Mouse (Mus musculus) midbrain, embryonic 15.5 days (tissue): ENCODE measurements around the gene Mgrn1. TPM values are rescaled to one million over a fixed set of nuclear protein-coding genes. Genes with fewer than 3 reads are reported as not detected.
A peak's percentile ranks its signal among the peaks of the same experiment; 100 is the strongest.

Source experiments
- ATAC-seq: fragments of 200-750 bp; cut with Nextera tagmentation; replicated peaks from 2 replicates; pipeline ENCODE4 v1.8.0; 2017; ENCODE audit warnings: moderate TSS enrichment
- H3K27ac ChIP-seq: fragments of 300-500 bp; sonication (generic); 2 replicates; pipeline ENCODE4 v1.5.1; 2015; ENCODE audit warnings: mild to moderate bottlenecking, inconsistent platforms
- H3K27me3 ChIP-seq: fragments of 300-500 bp; sonication (generic); replicated peaks from 2 replicates; pipeline ENCODE4 v1.6.1; 2015; ENCODE audit warnings: inconsistent platforms
- H3K36me3 ChIP-seq: fragments of 300-500 bp; sonication (generic); replicated peaks from 2 replicates; pipeline ENCODE4 v1.6.1; 2015; ENCODE audit warnings: inconsistent platforms
- H3K4me1 ChIP-seq: fragments of 300-500 bp; sonication (generic); 2 replicates; pipeline ENCODE4 v1.6.1; 2015; ENCODE audit warnings: inconsistent platforms
- H3K4me2 ChIP-seq: fragments of 300-500 bp; sonication (generic); 2 replicates; pipeline ENCODE4 v1.6.1; 2015; ENCODE audit warnings: inconsistent platforms, mild to moderate bottlenecking, moderate library complexity
- H3K4me3 ChIP-seq: fragments of 300-500 bp; sonication (generic); 2 replicates; pipeline ENCODE4 v1.5.1; 2015; ENCODE audit warnings: mild to moderate bottlenecking, inconsistent platforms
- H3K9ac ChIP-seq: fragments of 300-500 bp; sonication (generic); 2 replicates; pipeline ENCODE4 v1.6.1; 2015; ENCODE audit warnings: mild to moderate bottlenecking, inconsistent platforms
- H3K9me3 ChIP-seq: fragments of 300-500 bp; sonication (generic); 2 replicates; pipeline ENCODE4 v1.6.1; 2016; ENCODE audit warnings: inconsistent platforms
- whole genome bisulfite sequencing: fragments of 180-500 bp; shearing (Covaris S2); methylation state at CpG from one replicate; pipeline ENCODE4 v1.1.7; 2015; ENCODE audit warnings: mixed read lengths; 5-methylcytosine and 5-hydroxymethylcytosine counted together
- polyA plus RNA-seq: library from polyadenylated mRNA; unstranded; fragments of >200 nt; fragmentation: Nextera tagmentation; extraction: Ambion mirVana; gene quantifications from 2 replicates; pipeline ENCODE4 v1.2.1, GENCODE M21; 2015

The Mgrn1 gene
- polyA plus RNA-seq, 1 experiment from 2014 or later = 124 TPM

GRCm38 (mm10) chr16:4866101-4866695 is 19.9 kb upstream of the Mgrn1 start:
- no peaks in the 10 kb centered on the region for H3K36me3 ChIP-seq
- 88% methylated on average over 7 of the region's 7 CpGs for WGBS
- H3K9me3 ChIP-seq = no peaks in the 10 kb centered on the region
- H3K9ac ChIP-seq = no peak overlapping the region
- no peak for ATAC-seq
- no peak overlapping the region for H3K4me2 ChIP-seq
- H3K4me3 ChIP-seq = no peak overlapping the region
- no peak overlapping the region for H3K27ac ChIP-seq
- H3K27me3 ChIP-seq = no peaks in the 10 kb centered on the region
- H3K4me1 ChIP-seq = no peaks in the 10 kb centered on the region

GRCm38 (mm10) chr16:4870490-4870889 is 15.6 kb upstream of the Mgrn1 start:
- Histone ChIP-seq H3K4me2 (no peak overlapping the region), H3K27me3 (no peaks in the 10 kb centered on the region), H3K9ac (no peak overlapping the region), H3K4me3 (no peak overlapping the region), H3K9me3 (no peaks in the 10 kb centered on the region), H3K4me1 (no peaks in the 10 kb centered on the region), H3K27ac (no peak overlapping the region), H3K36me3 (0 out of 2 replicates have a peak, but pooled peaks cover 3% of the 10 kb centered on the region)
- no peak for ATAC-seq
- WGBS = 90% methylated on average over 5 of the region's 5 CpGs

GRCm38 (mm10) chr16:4871926-4872325 is 14.1 kb upstream of the Mgrn1 start:
- H3K9me3 ChIP-seq = no peaks in the 10 kb centered on the region
- H3K4me2 ChIP-seq = no peak overlapping the region
- peaks cover 3% of the 10 kb centered on the region; the same call in 1 of the 2 replicates for H3K36me3 ChIP-seq
- H3K4me1 ChIP-seq = peaks cover 10% of the 10 kb centered on the region; the same call in 1 of the 2 replicates
- WGBS = 90% methylated on average over 2 of the region's 2 CpGs
- no peak for ATAC-seq
- H3K27ac ChIP-seq = no peak overlapping the region
- H3K4me3 ChIP-seq = no peak overlapping the region
- no peak overlapping the region for H3K9ac ChIP-seq
- H3K27me3 ChIP-seq = no peaks in the 10 kb centered on the region

DNA sequence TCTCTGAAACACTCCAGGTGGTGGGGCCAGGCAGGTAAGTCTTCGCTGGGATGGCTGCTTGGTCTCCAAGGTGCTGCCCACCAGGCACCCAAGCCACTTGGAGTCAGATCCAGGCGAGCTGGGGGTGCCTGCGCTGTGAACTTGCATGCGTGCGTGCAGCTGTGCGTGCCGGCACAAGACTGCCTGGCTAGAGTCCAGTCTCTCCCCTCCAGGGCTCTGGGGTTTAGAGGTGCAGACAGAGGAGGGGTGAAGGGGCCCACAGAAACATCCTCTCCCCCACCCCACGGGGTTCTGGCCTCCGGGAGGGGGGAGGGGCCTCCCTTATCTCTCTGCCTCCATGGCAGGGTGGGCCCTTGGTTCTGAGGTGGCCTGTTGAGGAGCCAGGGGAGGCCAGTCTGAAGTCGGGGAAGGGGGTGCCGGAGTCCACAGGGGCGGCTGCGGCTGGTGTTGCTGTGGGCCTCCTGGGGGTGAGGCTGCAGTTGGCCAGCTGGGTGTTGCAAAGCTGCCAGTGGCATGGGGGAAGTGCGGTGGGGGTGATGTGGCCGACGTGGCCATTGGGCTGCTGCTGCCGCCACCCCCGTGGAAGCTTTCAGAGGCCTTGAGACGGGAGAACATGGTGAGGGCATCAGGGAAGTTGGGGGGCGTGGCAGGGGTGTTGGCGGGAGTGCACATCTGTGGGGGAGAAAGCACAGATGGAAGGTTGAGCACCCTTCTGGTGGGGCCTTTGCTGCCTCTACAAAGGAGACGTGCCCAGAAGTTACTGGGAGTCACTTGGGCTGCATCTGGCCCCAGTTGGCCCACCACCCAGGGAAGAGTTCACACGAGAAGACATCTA is 10.6 kb upstream of the Mgrn1 start:
- 89% methylated on average over 23 of the region's 23 CpGs for WGBS
- H3K4me3 ChIP-seq = no peak overlapping the region
- no peaks in the 10 kb centered on the region for H3K9me3 ChIP-seq
- no peak for ATAC-seq
- H3K36me3 ChIP-seq = peaks cover 3% of the 10 kb centered on the region; the same call in 1 of the 2 replicates
- peaks cover 29% of the 10 kb centered on the region for H3K4me1 ChIP-seq
- no peak overlapping the region for H3K9ac ChIP-seq
- no peaks in the 10 kb centered on the region for H3K27me3 ChIP-seq
- no peak overlapping the region for H3K27ac ChIP-seq
- H3K4me2 ChIP-seq = no peak overlapping the region

DNA sequence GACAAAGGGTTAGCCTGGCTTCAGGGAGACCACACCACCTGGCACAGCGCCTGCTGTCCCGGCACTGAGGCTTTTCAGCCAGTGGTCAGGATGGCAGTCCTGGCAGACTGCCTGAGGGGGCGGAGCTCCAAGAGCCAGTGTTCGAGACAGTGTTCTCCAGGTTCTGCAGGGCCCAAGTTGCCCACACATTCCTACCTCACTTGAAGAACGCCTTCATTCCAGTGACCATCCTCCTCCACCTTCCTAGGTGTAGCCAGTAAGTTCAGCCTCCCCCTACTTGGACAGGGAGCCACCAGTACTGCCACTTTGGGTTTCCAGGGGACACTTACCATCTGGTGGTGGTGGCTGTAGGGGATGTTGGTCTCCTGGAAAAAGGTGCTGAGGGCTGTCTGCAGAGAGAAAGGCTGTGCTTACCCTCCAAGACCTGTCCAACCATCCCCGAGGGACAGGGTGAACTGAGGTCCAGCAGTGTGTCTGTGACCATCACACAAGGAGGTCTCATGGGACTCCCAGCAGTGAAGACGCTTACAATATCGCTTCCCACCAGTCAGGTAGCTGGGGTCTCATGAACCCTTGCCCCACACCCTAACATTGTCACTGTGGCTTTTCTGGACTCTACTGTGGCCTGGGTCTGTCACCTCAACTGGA is 9.9 kb upstream of the Mgrn1 start:
- no peak for ATAC-seq
- H3K9me3 ChIP-seq = no peaks in the 10 kb centered on the region
- H3K27me3 ChIP-seq = no peaks in the 10 kb centered on the region
- H3K9ac ChIP-seq = no peak overlapping the region
- no peak overlapping the region for H3K4me3 ChIP-seq
- H3K4me2 ChIP-seq = no peak overlapping the region
- 75% methylated on average over 8 of the region's 8 CpGs for WGBS
- no peak overlapping the region for H3K27ac ChIP-seq
- H3K4me1 ChIP-seq = peaks cover 31% of the 10 kb centered on the region
- H3K36me3 ChIP-seq = peaks cover 3% of the 10 kb centered on the region; the same call in 1 of the 2 replicates

DNA sequence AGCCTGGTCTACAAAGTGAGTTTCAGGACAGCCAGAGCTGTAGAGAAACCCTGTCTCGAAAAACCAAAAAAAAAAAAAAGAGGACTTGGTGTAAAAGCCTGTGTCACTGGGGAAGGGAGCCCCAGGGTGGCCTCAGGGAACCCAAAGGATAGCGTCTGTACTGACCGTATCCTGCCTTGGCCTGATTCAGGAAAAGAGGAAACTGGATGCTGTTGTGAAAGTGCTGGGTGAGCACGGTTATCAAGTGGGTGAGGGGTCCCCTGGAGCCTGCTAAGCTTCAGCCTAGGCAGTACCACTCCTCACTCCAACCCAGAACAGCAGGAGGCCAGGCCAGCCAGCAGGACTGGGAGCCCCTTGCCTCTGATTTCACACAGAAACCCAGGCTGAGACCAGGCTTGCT is 8.9 kb upstream of the Mgrn1 start:
- peaks cover 3% of the 10 kb centered on the region; the same call in 1 of the 2 replicates for H3K36me3 ChIP-seq
- H3K9ac ChIP-seq = no peak overlapping the region
- no peak overlapping the region for H3K27ac ChIP-seq
- no peaks in the 10 kb centered on the region for H3K27me3 ChIP-seq
- WGBS = 94% methylated on average over 4 of the region's 4 CpGs
- H3K9me3 ChIP-seq = no peaks in the 10 kb centered on the region
- no peak for ATAC-seq
- no peak overlapping the region for H3K4me3 ChIP-seq
- H3K4me1 ChIP-seq = peaks cover 41% of the 10 kb centered on the region
- H3K4me2 ChIP-seq = peak overlapping the region; percentile 70; the same call in 1 of the 2 replicates

DNA sequence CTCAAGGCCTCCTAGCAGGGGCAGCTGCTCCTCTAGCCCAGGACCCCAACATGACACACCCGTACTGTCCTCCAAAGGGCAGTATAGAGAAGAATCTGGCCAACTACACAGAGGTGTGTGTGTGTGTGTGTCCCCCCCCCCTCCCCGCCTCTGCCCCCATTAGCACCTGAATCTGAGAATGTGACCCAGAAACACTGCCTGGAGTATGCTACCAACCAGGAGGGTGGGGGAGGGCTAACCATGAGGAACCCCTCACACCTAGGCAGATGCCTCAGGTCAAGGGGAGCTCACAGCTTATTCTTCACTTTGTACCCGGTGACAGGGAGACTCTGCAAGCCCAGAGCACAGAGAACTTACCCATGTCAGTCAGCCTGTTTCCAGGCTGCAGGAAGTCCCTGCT is 8.3 kb upstream of the Mgrn1 start:
- Histone ChIP-seq H3K9ac (no peak overlapping the region), H3K27ac (no peak overlapping the region), H3K4me3 (peak overlapping the region; percentile 93), H3K9me3 (no peaks in the 10 kb centered on the region), H3K36me3 (peaks cover 3% of the 10 kb centered on the region; the same call in 1 of the 2 replicates), H3K27me3 (no peaks in the 10 kb centered on the region), H3K4me2 (peak overlapping the region; percentile 70), H3K4me1 (peaks cover 41% of the 10 kb centered on the region)
- no peak for ATAC-seq
- WGBS = 79% methylated on average over 3 of the region's 3 CpGs

GRCm38 (mm10) chr16:4878192-4878885 is 7.7 kb upstream of the Mgrn1 start:
- Histone ChIP-seq H3K27me3 (no peaks in the 10 kb centered on the region), H3K36me3 (peaks cover 3% of the 10 kb centered on the region; the same call in 1 of the 2 replicates), H3K27ac (peak overlapping the region; percentile 99), H3K9ac (peak overlapping the region; percentile 79), H3K4me2 (peak overlapping the region; percentile 70), H3K9me3 (no peaks in the 10 kb centered on the region), H3K4me3 (peak overlapping the region; percentile 93), H3K4me1 (peaks cover 41% of the 10 kb centered on the region)
- no peak for ATAC-seq
- 35% methylated on average over 5 of the region's 5 CpGs for WGBS

DNA sequence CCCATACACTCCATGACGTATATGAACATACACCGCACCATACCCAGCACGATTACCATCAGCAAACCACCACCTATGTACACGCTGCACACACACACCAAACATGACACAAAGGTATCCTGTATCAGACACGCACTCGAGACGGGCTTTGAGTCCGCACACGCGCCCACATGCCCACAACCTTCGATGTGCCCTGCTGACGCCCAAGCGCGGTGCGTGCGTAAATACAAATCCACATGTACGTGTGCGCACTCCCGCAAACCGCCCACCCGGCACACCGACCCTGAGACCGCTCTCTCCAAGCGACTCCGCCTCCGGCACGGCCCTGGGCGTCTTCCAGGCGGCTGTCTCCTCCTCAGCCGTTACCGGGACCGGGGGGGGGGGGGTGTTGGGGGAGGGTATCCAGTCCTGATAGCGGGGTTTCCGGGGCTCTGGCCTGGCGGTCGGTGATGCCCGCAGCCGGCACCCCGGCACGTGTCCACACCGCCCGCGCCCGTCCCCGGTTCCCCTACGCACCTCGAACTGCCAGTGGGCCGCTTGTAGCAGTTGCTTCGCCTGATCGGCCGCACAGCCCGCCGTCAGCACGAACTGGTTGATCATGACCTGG is 6.8 kb upstream of the Mgrn1 start:
- no peaks in the 10 kb centered on the region for H3K9me3 ChIP-seq
- peak overlapping the region; percentile 79 for H3K9ac ChIP-seq
- H3K4me3 ChIP-seq = peak overlapping the region; percentile 93
- peak overlapping the region; percentile 70 for H3K4me2 ChIP-seq
- peak; percentile 40 for ATAC-seq
- under 1% methylated on average over 48 of the region's 54 CpGs for WGBS
- H3K27ac ChIP-seq = peak overlapping the region; percentile 99
- H3K36me3 ChIP-seq = peaks cover 3% of the 10 kb centered on the region; the same call in 1 of the 2 replicates
- H3K27me3 ChIP-seq = no peaks in the 10 kb centered on the region
- H3K4me1 ChIP-seq = peaks cover 41% of the 10 kb centered on the region

- H3K9ac ChIP-seq = peak overlapping the region; percentile 79
- H3K4me2 ChIP-seq = peak overlapping the region; percentile 70
- ATAC-seq = peak; percentile 84
Observed at GRCm38 (mm10) chr16:4879708-4880124, 6.3 kb upstream of the Mgrn1 start.

DNA sequence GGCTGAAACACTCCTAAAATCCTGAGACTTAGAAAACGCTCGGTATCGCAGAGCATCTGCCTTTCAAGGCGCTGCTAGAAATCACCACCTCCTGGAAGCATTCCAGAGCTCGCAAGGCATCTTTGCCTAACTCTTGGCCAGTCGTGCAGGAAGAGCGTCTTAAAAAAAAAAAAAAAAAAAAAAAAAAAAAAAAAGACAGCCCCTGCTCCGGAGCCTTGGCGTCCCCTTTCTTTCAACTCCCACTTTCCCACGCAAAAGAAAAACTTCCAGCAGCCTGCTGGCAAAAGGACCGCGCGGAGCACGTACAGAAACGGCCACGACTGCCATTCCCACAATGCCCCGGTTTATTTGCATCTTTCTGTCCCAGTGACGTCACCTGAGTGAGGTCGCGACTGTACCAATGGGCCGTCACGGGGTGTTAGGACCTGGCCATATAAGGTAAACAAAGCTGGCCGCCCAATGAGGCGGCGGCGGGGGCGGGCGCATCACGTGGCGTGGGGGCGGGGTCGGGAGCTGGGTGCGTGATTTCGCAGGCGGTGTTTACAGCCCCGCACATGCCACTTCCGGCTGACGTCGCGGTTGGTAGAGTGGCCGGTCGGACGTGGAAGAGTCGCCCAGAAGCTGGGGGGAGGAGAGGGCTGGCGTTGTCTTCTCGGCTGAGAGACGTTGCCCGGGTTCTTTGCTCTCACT is 5.8 kb upstream of the Mgrn1 start, which contains the start of gene Ubald1:
Ubald1 (minus strand) TSS at position 180 of the 690 bp plus-strand sequence.
- under 1% methylated on average over 48 of the region's 48 CpGs for WGBS
- H3K27me3 ChIP-seq = no peaks in the 10 kb centered on the region
- peak within 1 kb of the TSS; percentile 93 for H3K4me3 ChIP-seq
- peak within 1 kb of the TSS; percentile 99 for H3K27ac ChIP-seq
- no peaks in the 10 kb centered on the region for H3K9me3 ChIP-seq
- no peaks in the 10 kb centered on the region; the same call in 1 of the 2 replicates for H3K36me3 ChIP-seq
- H3K4me2 ChIP-seq = peak within 1 kb of the TSS; percentile 70
- ATAC-seq = peak; percentile 89
- H3K4me1 ChIP-seq = peaks cover 47% of the 10 kb centered on the region
- peak within 1 kb of the TSS; percentile 79 for H3K9ac ChIP-seq

More at GRCm38 (mm10) chr16:4879708-4880124, 6.3 kb upstream of the Mgrn1 start:
- Histone ChIP-seq H3K4me3 (peak overlapping the region; percentile 93), H3K27ac (peak overlapping the region; percentile 99), H3K4me1 (peaks cover 41% of the 10 kb centered on the region), H3K36me3 (peaks cover 2% of the 10 kb centered on the region; the same call in 1 of the 2 replicates), H3K27me3 (no peaks in the 10 kb centered on the region), H3K9me3 (no peaks in the 10 kb centered on the region)
- under 1% methylated on average over 40 of the region's 40 CpGs for WGBS
